Mouse (Mus musculus): Measurements from ENCODE around the gene Adipor1.

GRCm38 (mm10) chr1:134385176-134385575 lies 30.0 kb upstream of the Adipor1 start:
- TF ChIP-seq CTCF (IDR thresholded peaks at IDR 0.05; ENCODE audit: extremely low read depth, insufficient read depth, low read length) (no peak), POLR2A (IDR thresholded peaks at IDR 0.05; ENCODE audit: extremely low read depth, insufficient read depth, low read length) (no peak)

Measured in cortical plate, adult 2 months (tissue).